ENCODE assay signal across 1 mouse cellular context in the genomic region with DNA sequence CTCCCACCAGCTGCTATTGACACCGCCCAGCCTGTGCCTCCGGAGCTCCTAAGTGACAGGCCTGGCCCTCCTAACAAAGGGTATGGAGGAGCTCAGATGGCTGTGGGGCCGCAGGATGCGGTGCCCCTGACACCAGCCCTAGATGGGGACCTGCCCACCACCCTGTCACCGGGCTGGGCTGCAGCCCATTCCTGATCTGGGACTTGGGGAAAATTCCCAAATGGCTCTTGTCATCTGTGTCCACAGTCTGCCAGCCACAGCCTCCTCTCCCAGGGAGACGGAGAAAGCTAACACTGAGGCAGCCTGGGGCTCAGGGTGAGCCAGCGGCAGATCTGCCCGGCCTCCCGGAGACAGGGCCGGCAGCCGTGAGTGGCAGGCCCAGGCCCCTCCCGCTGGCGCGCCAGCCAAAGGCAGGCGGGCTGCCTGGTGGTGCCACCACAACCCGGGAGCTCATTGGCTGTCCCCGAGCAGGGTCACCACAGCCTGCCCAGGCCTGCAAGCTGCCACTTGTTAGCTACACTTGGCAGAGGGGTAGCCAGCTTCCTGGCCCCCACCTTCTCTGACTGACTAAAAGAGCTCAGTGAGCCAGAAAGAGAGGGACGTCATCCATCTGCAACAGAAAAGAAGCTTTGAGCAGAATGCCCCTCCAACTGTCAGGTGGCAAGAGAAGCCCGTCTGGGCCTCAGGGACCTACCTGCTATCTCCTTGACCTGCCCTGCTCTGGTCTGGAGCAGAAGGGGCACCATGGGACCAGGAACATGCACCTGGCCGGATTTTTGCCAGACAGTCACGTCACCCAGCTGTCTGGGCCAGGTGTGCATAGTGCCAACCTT.
TF ChIP-seq lines count a peak whose summit lies in the region.

No protein-coding gene starts in this region.

TF ChIP-seq in myocyte, 11 proteins besides CTCF, POLR2A, EP300 and RAD21 (continued from another document):
- TF ChIP-seq SRF (IDR thresholded peaks at IDR 0.05; ENCODE audit: control insufficient read depth, insufficient read length, low read depth) (no peak), CEBPB (IDR thresholded peaks at IDR 0.05; ENCODE audit: insufficient read depth, poor library complexity, severe bottlenecking) (no peak), TCF12 (IDR thresholded peaks at IDR 0.05; ENCODE audit: insufficient read depth, poor library complexity, severe bottlenecking) (no peak), MAX (IDR thresholded peaks at IDR 0.05; ENCODE audit: low read depth) (no peak), MYOG (IDR thresholded peaks at IDR 0.05; ENCODE audit: control insufficient read depth in 1 of 3, insufficient read depth in 1 of 3, insufficient read length in 2 of 3, low read depth in 2 of 3) (peak in 2 of 3 experiments; percentile 28 to 42)
